Mouse (Mus musculus): Measurements from ENCODE around the gene Fam83d.

GRCm38 (mm10) chr2:158735340-158735739, 32.6 kb upstream of the Fam83d start:
- TF ChIP-seq POLR2A (IDR thresholded peaks at IDR 0.05; ENCODE audit: low read depth, low read length), result peak; percentile 14; the same call in 1 of the 2 replicates
- no peak for TF ChIP-seq CTCF (IDR thresholded peaks at IDR 0.05; ENCODE audit: extremely low read depth, insufficient read depth, insufficient read length, insufficient replicate concordance)

All from spleen, adult 2 months (tissue).